Mouse (Mus musculus) MEL-GATA-1-ER (cell line): Measurements from ENCODE around the gene Kmt5a.
"Not testable (repeated sequence)": the region's sequence is repeated elsewhere in the genome, so short reads cannot be mapped to it uniquely, and the experiment has no call there.

Experiments
- DNase-seq: peaks from one replicate; pipeline ENCODE4 v3.0.0-alpha.2; 2012; ENCODE audit warnings: low read depth; ENCODE audit errors: extremely low read depth

Gene Kmt5a

DNA sequence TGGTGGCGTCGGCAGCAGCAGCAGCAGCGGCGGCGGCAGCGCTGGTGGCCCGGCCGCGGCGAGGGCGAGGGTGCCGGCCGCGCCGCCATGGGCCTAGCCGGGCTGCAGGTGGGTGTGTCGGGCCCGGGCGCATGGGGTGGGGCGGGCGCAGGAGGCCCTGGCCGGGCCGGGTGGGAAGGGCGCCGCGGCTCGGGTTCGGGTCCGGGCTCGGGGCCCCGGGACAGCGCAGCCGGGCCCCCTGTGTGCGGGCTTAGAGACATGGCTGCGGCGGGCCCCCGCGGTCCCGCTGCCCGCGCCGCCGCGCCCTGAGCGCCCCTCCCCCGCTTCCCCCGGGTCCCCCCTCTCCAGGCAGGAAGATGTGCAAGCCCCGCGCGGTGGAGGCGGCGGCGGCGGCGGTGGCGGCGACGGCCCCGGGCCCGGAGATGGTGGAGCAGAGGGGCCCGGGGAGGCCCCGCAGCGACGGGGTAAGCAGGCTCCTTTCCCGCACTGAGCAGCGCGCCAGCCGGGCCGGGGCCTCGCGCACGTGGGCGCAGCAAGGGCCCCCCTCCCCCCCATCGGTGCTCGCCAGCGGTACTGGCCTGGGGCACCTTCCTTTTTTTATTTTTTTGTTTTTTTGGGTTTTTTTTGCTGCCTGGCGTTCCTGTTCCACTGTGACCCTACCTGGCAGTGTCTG, 6.0 kb downstream of the Kmt5a start:
- no peak for DNase-seq

DNA sequence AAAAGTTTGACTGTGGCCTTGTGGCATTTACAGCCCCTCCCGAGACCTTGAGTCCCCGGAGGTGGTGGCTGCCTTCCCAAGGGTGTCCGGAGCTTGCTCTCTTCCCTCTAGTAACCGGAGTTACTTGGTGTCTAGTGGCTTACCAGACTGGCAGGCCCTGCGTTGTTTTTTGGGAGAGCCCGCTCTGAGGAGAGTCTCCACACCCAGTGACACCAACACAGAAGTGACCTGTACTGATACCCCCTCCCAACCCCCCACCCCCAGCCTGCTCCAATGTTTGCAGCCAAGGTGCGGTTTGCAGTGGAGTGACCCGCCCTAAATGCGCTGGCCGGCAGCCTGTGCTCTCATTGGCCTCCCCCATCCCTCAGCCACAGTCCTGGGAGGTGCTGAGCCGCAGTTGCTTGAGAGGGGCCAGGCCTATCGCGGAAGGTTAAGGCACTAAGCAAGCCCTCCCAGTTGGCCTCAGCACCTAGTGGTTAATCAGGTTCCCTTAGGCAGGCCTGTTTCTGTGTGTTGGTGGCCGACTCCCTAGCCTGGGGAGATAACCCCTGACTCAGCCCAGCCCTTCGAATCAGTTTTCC, 6.7 kb downstream of the Kmt5a start:
- no peak for DNase-seq

DNA sequence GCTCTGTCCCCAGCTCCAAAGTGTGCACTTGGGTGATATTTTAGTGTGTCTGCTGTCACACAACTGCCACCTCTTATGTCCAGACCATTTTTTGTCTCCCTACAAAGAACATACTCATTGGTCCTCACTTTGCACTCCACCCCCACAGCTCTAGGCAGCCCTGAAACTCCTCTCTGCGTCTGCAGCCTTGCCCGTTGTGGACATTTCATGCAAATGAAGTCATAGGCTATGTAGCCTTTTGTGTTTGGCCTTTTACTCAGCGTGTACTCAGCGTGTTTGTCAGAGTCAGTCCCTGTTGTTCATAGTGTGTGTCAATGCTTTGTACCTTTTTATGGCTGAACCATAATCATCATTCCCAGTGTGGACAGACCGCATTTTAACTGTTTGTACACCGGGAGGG, 9.8 kb downstream of the Kmt5a start:
- no peak for DNase-seq

DNA sequence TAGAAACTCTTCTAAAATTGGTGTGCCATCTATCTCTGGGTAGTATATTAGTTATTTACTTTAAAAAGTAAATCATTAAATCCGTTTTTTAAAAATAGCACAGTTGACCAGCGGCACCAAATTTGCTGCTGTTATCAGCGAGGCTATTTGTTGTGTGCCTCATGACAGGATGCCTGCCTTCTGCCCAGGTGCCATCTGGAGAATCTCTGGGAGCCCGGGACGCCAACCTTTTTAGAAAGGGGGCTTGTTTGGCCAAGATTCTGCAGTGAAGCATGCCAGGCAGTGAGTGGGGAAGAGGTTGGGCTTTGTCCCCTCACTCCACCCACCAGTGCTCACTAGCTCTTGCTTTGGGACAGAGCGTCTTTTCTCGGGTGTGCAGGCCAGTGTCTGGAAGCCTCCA, 10.3 kb downstream of the Kmt5a start:
- no peak for DNase-seq

DNA sequence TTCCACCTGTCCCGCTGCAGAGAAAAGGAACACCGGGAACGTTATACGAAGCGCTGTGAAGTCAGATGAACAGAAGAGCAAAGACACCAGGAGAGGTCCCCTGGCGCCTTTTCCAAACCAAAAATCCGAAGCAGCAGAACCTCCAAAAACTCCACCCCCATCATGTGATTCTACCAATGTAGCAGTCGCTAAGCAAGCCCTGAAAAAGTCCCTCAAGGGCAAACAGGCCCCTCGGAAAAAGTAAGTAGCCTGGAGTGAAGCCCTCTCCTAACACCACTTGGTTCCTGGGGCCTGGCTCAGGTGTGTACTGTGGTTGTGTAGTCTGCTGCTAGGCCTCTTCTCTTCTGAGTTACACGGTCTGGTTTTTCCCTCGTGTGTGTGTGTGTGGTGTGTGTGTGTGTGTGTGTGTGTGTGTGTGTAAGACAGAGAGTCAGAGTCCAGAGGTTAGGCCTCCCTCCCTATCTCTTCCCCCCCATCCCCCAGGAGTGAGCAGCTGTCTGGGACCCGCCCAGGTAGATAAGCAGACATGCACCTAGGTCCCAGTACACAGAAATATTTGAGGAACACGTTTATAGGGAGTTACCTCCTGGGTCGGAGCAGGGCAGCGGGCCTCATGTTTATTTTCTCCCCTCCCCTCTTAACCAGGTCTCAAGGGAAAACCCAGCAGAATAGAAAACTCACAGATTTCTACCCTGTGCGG, 11.1 kb downstream of the Kmt5a start:
- DNase-seq: no peak

DNA sequence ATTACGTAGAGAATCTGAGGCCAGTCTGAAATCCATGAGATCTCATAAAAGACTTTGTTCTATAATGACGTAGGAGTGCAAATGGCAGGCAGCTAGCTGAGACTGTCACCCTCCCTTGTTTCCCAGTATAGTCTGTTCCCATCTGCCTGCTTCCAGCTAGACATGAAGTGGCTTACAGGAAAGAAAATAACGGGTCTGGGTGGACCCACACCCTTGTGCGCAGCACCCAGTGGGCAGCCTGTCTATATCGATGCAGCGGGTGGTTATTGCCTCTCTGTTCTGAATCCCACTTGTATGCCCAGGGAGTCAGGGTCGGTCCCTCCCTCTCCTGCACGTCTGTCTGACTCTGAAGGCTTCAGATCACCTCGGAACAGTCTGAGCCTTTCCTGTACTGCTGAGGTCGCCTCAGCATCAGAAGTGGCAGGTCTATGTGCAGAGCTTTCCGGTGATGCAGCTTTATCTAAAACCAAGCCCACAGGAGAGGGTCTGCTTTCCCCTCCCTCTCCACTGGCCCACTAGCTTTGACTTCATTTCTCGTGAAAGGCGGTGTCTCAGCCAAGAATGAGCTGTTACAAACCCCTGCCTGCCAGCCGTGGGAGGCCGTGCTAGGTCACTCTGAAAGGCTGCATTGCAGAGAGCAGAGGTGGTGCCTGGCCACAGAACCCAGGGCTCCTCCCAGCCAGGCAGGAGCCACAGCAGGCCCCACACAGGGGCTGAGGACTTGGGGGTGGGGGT, 12.9 kb downstream of the Kmt5a start:
- no peak for DNase-seq

DNA sequence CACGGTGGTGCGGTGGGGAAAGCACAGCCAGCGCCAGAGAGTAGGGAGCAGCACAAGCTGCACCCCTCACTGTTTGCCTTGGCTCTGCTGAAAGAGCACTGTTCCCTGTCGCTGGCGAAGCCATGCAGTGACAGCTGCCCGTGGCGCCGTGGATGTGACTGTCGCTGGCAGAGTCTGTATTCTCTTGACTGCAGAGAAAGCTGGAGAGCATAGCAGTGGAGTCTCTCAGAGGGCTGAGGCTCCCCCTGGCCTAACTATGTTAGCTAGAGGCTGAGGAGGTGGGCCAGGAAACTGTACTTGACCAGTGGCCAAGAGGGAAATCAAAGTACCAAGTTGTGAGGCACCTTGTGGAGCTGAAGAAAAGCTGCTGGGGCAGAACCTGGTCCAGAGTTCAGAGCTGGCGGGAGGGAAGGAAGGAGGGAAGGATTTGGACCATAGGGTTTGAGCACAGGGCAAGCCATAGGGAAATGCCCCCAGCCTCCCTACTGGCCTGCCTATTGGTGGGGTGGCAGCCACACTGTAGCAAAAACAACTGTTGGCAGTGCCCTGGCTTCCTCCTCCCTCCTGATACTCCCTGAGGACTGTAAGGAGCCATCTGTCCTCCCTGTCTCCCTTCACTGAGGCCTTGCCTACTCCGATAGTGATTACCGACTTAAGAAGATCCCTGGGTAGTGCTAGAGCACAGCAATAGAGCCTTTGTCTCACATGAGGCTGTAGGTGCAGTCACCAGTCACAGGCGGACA, 13.8 kb downstream of the Kmt5a start:
- DNase-seq: no peak

DNA sequence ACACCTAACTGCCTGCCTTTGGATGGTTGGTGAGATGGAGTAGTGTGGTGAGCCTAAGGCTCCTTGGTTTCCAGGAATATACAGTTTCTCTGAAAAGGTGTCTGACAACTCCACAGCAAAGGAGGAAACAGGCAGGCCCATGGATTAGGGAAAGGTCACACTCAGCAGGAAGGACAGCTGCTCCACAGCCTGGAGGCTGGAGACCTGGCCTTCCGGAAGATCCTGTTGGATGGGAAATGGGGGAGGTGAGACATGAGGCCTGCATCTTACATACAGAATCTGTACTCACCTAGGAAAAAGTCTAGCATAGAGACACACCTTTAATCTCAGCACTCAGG, 14.3 kb downstream of the Kmt5a start:
- no peak for DNase-seq

DNA sequence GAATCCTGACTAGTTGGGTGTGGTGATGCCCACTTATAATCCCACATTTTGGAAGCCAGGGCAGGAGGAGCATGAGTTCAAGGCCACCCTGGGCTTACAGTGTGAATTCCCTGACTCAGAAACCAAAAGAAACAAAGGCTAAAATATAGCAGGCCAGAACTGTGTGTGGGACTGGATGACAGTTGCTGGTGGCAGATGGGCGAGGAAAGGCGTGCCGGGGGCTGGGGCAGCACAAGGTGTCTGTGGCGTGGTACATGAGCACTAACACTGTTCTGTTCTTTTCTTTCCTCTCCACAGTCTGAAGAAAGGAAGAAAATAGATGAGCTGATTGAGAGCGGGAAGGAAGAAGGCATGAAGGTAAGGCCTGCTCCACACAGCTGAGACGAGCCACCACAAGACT, 17.0 kb downstream of the Kmt5a start:
- DNase-seq: no peak

DNA sequence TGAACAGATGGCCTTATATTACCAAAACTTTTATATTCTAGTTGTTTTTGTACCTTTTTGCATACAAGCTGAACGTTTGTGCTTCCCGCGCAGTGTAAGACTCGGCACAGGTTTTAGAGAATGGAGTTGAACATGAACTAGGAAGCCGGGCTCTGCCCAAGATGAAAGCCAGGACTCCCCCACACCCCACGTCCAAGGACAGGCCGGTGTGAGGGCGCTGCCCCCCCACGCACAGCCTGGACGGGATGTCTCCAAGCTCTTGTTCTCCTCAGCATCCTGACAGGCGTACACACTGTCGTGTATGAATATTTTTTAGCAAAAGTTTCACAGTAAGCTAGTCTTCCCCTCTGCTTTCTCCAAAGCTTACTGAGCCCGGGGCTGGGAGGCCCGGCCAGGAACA, 21.2 kb downstream of the Kmt5a start:
- not testable (repeated sequence) for DNase-seq

DNA sequence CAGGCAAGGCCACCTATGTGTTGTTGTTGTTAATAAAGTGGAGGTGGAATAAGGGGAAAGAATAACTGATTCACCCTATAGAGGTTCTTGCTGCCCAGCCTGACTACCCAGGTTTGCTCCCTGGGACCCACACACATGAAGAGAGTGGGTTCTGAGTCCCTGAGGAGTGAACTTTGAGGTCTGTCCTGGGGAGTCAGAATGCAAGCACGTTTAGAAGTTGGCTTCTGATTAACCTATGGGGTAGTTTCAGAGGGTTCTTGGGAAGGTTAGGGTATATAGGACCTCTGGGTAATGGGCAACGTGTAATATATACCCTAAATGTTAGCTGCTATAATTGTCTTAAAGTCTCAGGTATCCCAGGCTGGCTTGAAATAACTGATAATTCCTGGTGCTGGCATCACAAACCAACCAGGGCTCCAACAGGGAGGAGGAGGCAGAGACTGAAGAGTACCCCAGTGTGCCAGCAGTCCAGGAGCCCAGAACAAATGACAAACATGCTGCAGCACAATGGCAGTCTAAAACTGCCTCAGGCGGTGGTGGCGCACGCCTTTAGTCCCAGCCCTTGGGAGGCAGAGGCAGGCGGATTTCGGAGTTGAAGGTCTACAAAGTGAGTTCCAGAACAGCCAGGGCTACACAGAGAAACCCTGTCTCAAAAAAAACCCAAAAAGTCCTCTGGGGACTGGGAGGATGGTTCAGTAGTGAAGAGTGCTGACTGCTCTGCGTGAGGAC, 22.7 kb downstream of the Kmt5a start:
- DNase-seq: no peak

DNA sequence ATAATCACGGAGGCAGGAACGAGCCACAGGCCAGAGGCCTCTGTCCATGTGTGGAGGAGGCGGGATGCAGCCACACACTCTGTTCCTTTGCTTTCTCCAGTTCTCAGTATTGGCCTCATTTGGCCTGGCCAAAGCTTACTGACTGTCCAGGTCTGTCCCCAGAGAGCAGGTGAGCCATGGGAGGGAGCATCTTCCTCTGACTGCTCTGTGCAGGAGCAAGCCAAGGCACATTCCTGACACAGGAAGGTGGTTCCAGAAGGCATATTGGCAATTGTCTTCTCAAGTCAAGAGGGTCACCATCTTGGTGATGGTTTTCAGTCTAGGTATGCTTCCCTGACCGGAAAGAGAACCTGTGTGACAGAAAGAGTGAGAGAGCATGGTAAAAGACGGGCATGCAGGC, 23.7 kb downstream of the Kmt5a start:
- no peak for DNase-seq

DNA sequence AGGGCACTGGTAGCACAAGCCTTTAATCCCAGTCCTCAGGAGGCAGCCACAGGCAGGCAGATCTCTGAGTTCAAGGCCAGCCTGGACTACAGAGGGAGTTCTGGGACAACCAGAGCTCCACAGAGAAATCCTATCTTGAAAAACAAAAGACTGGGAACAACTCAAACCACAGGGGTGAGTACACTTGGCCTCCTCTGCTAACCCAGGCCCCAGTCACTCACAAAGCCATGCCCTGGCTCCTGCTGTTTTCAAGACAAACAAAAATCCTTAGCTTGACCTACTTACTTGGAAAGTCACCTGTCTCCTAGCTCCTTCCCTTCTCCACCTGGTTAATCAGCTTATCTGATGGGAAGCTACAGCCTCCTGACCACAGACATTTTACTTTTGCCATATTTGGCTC, 25.2 kb downstream of the Kmt5a start:
- DNase-seq: no peak

DNA sequence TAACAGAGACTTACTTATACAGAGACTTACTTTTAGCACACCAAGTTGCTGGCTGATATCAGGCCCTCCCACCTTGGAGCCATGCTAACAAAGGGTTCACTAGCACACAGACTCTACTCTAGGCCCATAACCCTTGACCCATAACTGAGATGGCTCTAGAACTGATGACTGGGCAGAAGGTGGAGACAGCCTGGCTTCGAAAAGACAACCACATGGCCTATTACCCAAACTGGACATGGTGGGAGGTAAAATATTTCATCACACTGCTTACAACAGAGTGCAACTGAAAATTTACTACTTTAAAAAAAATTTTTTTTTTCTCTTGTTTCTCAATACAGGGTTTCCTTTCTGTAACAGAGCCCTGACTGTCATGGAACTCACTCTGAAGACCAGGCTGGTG, 28.0 kb downstream of the Kmt5a start:
- DNase-seq: no peak

DNA sequence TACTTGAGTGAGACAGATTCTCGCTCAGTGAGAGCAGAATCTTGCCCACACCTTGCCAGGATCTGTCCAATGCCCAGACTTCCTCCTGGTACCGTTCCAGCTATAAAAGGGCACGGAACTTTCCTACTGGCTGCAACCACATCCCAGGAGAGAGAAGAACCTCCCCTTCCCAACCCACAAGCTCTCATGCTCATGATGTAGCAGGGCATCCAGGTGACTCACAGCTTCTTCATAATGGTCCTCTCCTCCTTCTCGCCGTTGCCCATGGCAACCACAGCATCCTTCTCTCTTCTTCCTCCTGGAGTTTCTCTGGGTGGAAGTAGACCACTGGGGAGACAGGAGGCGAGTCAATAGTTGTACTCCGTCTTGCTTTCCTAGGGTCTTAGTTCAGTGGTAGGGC, 28.6 kb downstream of the Kmt5a start:
- no peak for DNase-seq

DNA sequence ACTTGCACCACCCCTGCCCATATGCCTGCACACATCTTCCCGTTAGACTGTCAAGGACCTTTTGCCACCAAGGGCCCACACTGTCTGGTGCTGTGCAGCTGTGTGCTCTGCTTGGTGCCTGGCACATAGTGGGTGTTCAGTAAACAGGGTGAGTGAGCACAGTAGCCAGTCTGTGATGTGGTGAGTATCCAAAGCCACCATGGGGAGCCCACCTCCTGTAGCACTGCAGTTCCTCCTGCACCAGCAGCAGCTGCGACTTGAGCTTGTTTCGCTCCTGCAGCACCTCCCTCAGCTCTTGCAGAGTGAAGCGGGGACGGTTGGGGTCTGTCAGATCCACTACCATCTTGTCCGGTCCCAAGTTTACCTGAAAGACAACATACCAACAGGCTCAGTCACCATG, 29.8 kb downstream of the Kmt5a start:
- DNase-seq: no peak

DNA sequence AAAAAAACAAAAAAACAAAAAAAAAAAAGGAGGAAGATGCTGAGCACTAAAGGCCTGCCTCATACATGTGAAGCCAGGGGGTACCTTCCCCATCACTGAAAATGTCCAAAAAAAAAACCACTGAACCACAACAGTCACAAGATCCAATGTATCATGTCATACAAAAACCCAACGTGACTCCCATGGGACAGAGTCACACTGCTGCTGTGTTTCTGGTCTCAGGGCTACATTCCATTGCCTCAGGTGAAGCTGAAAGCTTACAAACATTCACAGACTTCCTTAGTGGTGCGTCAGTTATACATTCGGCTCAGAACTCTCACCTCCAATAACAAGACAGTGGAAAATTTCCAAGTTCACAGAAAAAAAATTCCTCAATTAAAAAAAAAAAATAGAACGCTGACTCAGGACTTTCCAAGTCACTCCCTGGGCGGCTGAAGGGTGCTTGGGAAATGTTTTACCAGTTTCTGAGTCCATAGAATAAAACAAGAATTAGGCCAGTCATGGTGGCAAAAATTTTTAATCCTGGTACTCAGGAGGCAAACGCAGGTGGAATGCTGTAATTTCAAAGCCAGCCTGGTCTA, 31.0 kb downstream of the Kmt5a start:
- DNase-seq: no peak

DNA sequence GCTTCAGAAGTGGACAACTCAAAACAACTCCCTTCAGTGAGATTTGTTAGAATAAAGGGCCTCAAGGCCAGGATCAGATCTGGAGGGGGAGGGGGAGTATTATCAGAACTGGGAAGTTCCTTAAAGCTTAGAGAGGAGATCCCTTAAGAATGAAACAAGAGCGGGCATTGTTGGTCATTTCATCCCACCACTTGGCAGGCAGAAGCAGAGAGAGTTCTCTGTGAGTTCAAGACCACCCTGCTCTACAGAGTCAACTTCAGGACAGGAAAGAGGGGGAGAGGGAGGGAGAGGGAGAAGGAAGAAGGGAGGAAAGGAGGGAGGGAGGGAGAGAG, 39.1 kb downstream of the Kmt5a start:
- peak; percentile 53 for DNase-seq

DNA sequence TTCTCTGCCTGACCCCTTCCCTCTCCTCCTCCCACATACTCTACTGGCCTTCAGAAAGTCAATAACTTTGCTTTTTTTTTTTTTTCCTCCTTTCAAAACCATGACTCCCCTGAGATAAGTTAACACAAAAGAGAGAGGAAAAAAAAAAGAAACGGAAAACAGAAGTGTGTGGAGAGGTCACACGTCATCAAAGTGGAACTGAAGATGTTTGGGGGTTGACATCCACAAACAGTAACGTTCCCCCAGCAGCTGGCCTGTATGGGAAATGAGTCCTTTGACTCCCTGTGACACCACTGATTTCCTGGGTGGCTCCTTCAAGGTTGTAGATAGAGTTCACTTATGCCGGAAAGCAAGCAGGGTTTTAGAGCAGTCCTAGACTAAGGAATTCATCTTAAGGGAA, 40.4 kb downstream of the Kmt5a start:
- no peak for DNase-seq

DNA sequence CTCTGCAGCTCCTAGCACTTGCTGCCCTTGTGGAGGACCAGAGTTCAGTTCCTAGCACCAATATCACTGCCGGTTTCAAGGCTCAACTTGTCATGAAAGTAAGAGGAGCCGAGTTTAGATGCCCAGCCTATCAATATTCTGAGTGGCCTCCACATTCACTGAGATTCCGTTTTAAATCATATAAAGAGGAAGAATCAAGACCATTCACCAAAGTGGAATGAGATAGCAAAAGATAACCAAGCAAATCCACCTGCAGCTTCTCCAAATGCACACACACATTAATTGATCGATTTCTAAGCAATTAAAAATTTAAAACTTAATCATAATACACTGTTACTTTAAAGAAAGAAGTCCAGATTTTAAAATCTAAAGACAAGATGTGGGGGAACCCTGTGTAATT, 42.0 kb downstream of the Kmt5a start:
- DNase-seq: no peak

DNA sequence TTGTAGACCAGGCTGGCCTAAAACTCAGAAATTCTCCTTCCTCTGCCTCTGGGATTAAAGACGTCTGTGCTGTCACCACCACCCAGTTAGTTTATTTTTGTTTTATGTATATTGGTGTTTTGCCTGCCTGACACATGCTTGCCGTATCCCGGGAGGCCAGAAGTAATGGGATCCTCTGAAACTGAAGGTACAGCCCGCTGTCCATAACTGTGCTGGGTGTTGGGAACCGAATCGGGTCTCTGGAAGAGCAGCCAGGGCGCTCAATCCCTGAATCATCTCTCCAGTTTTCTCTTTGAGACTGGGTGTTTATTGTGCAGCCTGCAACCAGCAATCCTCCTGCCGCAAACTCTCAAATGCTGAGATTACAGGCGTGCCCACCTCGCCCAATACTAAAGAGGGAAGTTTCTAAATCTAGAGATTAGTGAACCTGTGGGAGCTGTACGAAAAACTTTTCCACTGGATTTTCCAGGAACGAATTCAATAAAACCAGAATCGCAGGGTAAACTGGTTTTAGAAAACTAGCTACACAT, 42.8 kb downstream of the Kmt5a start:
- DNase-seq: no peak
